Mouse (Mus musculus) heart, adult 2 months (tissue): Measurements from ENCODE around the gene Cdc42se2. TPM values are rescaled to one million over a fixed set of nuclear protein-coding genes. Genes with fewer than 3 reads are reported as not detected.

ENCODE experiments used
- DNase-seq, 2 experiments: peaks; one replicate each; pipeline ENCODE4 v3.0.0; 2021
- H3K27ac ChIP-seq: fragments of 200-600 bp; 2 replicates; pipeline ENCODE4 v1.8.1; 2022
- H3K27me3 ChIP-seq: fragments of 200-500 bp; 2 replicates; pipeline ENCODE4 v1.6.1; 2012; ENCODE audit warnings: mild to moderate bottlenecking, low read length, inconsistent platforms, mixed read lengths; ENCODE audit not compliant: control insufficient read depth, insufficient read depth
- H3K36me3 ChIP-seq: fragments of 200-500 bp; 2 replicates; pipeline ENCODE4 v1.6.1; 2012; ENCODE audit warnings: low read length, inconsistent platforms; ENCODE audit not compliant: control insufficient read depth, insufficient read depth
- H3K4me1 ChIP-seq: fragments of 200-500 bp; 2 replicates; pipeline ENCODE4 v1.6.1; 2011; ENCODE audit warnings: low read length; ENCODE audit not compliant: control insufficient read depth, insufficient read depth
- H3K4me3 ChIP-seq: fragments of 200-600 bp; 2 replicates; pipeline ENCODE4 v1.8.1; 2022
- H3K79me2 ChIP-seq: fragments of 200-500 bp; replicated peaks from 2 replicates; pipeline ENCODE4 v1.6.1; 2012; ENCODE audit warnings: mild to moderate bottlenecking, inconsistent platforms, low read length, moderate library complexity, mixed read lengths; ENCODE audit not compliant: control insufficient read depth, insufficient read depth
- H3K9ac ChIP-seq: fragments of 200-500 bp; 2 replicates; pipeline ENCODE4 v1.6.1; 2012; ENCODE audit warnings: low read depth, mild to moderate bottlenecking, control low read depth, inconsistent platforms, low read length, mixed read lengths
- CTCF ChIP-seq: fragments of 200-600 bp; IDR thresholded peaks from 2 replicates; pipeline ENCODE4 v1.8.1; 2022; ENCODE audit warnings: antibody characterized with exemption, mild to moderate bottlenecking, moderate library complexity
- EP300 ChIP-seq: fragments of 200-500 bp; IDR thresholded peaks from 2 replicates; pipeline ENCODE4 v1.6.1; 2011; ENCODE audit warnings: low read depth, low read length, control low read depth; ENCODE audit not compliant: insufficient read depth
- POLR2A ChIP-seq: fragments of 200-500 bp; IDR thresholded peaks from 2 replicates; pipeline ENCODE4 v1.6.1; 2011; ENCODE audit warnings: mild to moderate bottlenecking, low read depth, low read length, control low read depth; ENCODE audit not compliant: insufficient read depth
- WGBS: fragments of 180-500 bp; shearing (Covaris S2); methylation state at CpG from one replicate; pipeline ENCODE4 v1.1.7; 2018; 5-methylcytosine and 5-hydroxymethylcytosine counted together
- intact Hi-C: fragments of 180-260 bp; cut with DNase I; formaldehyde crosslinking; loops from one replicate; pipeline ENCODE4 v1.15.1; 2025
- polyA plus RNA-seq: library from polyadenylated mRNA; depleted of rRNA; stranded (reverse); fragments of >200 nt; gene quantifications from 2 replicates; pipeline ENCODE4 v1.2.3, GENCODE M21; 2012
- total RNA-seq, 2 experiments: library from RNA; stranded (reverse); gene quantifications; 2 replicates each; pipeline ENCODE4 v1.2.3; 2021

Gene Cdc42se2
- total and polyA plus RNA-seq, 3 experiments = 22.0 to 24.7 (median 23.3) TPM

- 94% methylated on average over 4 of the region's 4 CpGs for WGBS
- Histone ChIP-seq H3K9ac (no peak overlapping the region), H3K4me3 (no peak overlapping the region), H3K27ac (no peak overlapping the region), H3K36me3 (no peaks in the 10 kb centered on the region), H3K27me3 (no peaks in the 10 kb centered on the region), H3K4me1 (no peaks in the 10 kb centered on the region; the same call in 1 of the 2 replicates), H3K79me2 (no peaks in the 10 kb centered on the region)
- intact Hi-C loops = no loop called here
- DNase-seq = no peak
- TF ChIP-seq CTCF (no peak), POLR2A (no peak), EP300 (no peak)
These were observed 4.0 kb upstream of the Cdc42se2 start for GRCm38 (mm10) chr11:54791458-54791857.

DNA sequence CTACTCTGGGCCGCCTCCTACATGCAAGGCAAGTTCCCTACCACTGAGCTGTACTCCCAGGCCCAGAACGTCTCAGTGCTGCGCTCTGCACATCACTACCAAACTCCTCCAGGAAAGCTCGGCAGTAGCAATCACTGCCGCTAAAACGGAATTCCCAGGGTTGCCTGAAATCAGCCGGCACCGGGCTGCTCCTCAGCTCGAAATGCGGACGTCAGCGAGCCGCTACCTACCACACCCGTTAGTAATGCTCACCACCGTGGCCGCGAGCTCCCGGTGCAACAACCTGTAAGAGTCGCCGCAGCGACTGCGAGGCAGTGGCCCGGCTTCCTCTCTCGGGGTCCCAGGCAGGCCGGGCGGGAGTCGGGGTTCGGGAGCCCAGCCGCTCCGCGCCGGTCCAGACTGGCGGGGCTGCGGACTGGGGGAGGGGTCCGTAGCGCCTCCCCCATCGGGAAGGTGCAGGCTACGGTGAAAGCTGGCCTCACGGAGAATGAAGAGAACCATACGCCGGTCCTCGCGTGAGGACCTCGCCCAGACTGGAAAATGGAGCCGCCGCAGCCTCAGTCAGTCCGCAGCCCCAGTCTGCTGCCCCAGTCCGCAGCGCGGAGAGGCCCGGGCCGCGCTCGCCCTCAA lies 502 bp downstream of the Cdc42se2 start:
- Histone ChIP-seq H3K27ac (peak overlapping the region; percentile 95), H3K4me3 (peak overlapping the region; percentile 72), H3K79me2 (peaks cover 9% of the 10 kb centered on the region), H3K27me3 (no peaks in the 10 kb centered on the region), H3K9ac (peak overlapping the region; percentile 97), H3K36me3 (peaks cover 3% of the 10 kb centered on the region; the same call in 1 of the 2 replicates), H3K4me1 (peaks cover 10% of the 10 kb centered on the region)
- intact Hi-C loops = loop anchor here (1.0 to 2.0 kb wide), 4 partner anchors 18 to 84 kb away; partner anchors contain the start of gene Lyrm7
- under 1% methylated on average over 54 of the region's 54 CpGs for WGBS
- TF ChIP-seq EP300 = no peak
- peak; percentile 19; the same call in 1 of the 2 replicates for TF ChIP-seq CTCF
- TF ChIP-seq POLR2A = no peak
- peak; percentile 81 to 82 for DNase-seq

DNA sequence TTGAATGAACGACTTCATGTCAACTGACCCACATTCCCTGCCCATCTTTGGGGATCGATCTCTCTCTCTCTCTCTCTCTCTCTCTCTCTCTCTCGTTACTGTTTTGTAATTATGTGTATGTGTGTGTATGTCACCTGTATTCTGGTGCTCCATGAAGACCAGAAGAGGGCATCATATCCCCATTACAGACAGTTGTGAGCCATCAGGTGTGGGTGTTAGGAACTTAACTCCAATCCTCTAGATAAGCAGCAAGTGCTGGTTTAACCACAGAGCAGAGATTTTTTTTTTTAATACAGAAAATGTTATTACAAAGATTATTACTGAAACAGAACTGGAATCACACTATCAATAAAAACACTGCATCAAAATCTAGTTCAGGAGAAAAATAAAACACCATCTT lies 1.9 kb downstream of the Cdc42se2 start:
- no peak overlapping the region for H3K9ac ChIP-seq
- H3K36me3 ChIP-seq = peaks cover 3% of the 10 kb centered on the region; the same call in 1 of the 2 replicates
- no peaks in the 10 kb centered on the region for H3K27me3 ChIP-seq
- WGBS = 85% methylated on average over 3 of the region's 3 CpGs
- H3K4me1 ChIP-seq = peaks cover 10% of the 10 kb centered on the region
- H3K4me3 ChIP-seq = no peak overlapping the region
- no peak overlapping the region; the same call in 1 of the 2 replicates for H3K27ac ChIP-seq
- H3K79me2 ChIP-seq = peaks cover 12% of the 10 kb centered on the region
- intact Hi-C loops = no loop called here
- no peak for DNase-seq
- TF ChIP-seq CTCF (0 out of 2 replicates have a peak, but pooled peaks have one; percentile 2), POLR2A (no peak), EP300 (no peak)

GRCm38 (mm10) chr11:54784436-54784835 lies 3.0 kb downstream of the Cdc42se2 start:
- Histone ChIP-seq H3K27ac (no peak overlapping the region), H3K9ac (no peak overlapping the region), H3K36me3 (peaks cover 3% of the 10 kb centered on the region; the same call in 1 of the 2 replicates), H3K27me3 (no peaks in the 10 kb centered on the region), H3K79me2 (peaks cover 14% of the 10 kb centered on the region), H3K4me3 (no peak overlapping the region), H3K4me1 (peaks cover 10% of the 10 kb centered on the region)
- TF ChIP-seq CTCF (no peak), EP300 (no peak), POLR2A (no peak)
- WGBS = 82% methylated on average over 3 of the region's 3 CpGs
- intact Hi-C loops = no loop called here
- DNase-seq = no peak

DNA sequence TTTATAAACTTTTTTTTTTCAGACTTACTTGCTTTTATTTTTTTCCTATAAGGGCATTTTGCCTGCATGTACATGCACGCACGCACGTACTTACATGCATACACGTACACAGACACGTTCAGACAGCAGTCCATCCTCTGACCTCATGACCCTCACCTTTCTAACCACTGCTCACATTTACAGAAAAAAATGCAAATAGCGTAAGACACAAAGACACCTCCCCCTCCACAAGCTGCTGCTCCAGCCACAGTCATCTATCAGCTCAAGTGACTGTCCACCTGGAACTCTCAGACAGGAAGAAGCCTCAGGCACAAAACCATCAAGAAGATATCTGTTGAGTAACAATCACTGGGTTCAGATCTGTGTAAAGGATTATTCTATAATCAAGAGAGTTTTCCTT lies 5.2 kb downstream of the Cdc42se2 start:
- peaks cover 12% of the 10 kb centered on the region for H3K36me3 ChIP-seq
- WGBS = 89% methylated on average over 6 of the region's 6 CpGs
- H3K27me3 ChIP-seq = no peaks in the 10 kb centered on the region
- no peak overlapping the region for H3K27ac ChIP-seq
- H3K9ac ChIP-seq = no peak overlapping the region
- H3K4me3 ChIP-seq = no peak overlapping the region
- peaks cover 14% of the 10 kb centered on the region for H3K79me2 ChIP-seq
- no peak for TF ChIP-seq CTCF
- no peak for TF ChIP-seq EP300
- no peak for TF ChIP-seq POLR2A
- no peak for DNase-seq
- H3K4me1 ChIP-seq = peaks cover 19% of the 10 kb centered on the region
- intact Hi-C loops = no loop called here

DNA sequence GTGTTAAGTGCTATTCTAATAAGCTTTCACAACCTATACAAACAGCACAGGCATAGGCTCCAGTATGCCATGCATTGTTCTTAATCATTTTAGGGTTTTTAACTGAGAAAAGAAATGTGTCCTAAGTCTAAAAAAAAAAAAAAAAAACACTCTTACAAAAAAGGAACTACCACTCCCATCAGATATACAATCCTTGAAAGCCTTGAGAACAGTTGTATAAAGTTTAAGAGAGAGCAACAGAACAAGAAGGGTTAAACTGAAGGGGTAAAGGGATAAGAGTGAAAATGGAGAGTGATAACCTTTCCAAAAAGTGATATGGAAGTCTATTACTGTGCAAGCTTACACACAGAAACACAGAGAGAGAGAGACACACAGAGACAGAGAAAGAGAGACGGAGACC lies 7.5 kb downstream of the Cdc42se2 start:
- H3K4me1 ChIP-seq = peaks cover 28% of the 10 kb centered on the region
- H3K27me3 ChIP-seq = no peaks in the 10 kb centered on the region
- DNase-seq = no peak
- no peak for TF ChIP-seq CTCF
- no peak for TF ChIP-seq EP300
- TF ChIP-seq POLR2A = no peak
- H3K36me3 ChIP-seq = peaks cover 32% of the 10 kb centered on the region
- WGBS = 90% methylated on average over 1 of the region's 1 CpGs
- H3K27ac ChIP-seq = no peak overlapping the region
- no peak overlapping the region for H3K9ac ChIP-seq
- intact Hi-C loops = no loop called here
- no peak overlapping the region for H3K4me3 ChIP-seq
- H3K79me2 ChIP-seq = peaks cover 12% of the 10 kb centered on the region
